Mouse (Mus musculus): ENCODE results near the gene Myh11.

DNA sequence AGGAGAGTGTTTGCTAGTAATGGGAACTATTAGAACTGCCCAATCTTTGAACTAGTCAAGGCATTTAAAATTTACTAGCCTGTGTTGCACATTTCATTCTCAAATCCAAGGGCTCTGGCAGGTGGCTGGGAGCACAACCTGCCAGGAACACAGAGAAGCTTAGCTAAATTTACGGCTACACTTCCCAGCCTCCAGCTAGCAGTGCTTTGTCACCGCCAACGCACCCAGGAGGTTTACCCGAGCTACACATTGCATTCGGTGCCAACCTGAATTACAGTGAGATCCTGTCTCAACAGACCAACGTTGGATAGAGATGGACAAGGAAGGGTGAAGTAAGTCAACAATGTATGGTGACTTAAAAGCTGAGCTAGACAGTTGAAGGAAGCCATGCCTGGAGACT, 27.9 kb downstream of the Myh11 start:
- TF ChIP-seq POLR2A (IDR thresholded peaks at IDR 0.05; ENCODE audit: low read depth, low read length) (no peak), CTCF (IDR thresholded peaks at IDR 0.05; ENCODE audit: borderline replicate concordance, insufficient read depth, low read length) (no peak)

All from embryonic fibroblast, embryonic 13.5 days (primary cell).